In genomic region chr3:30601175-30601574, GRCm38 (mm10) we compare ENCODE assay signal across 8 mouse cellular contexts. TPM values are rescaled to one million over a fixed set of nuclear protein-coding genes. Genes with fewer than 3 reads are reported as not detected.
DNase-seq lines count a peak whose midpoint lies in the region; ATAC-seq lines count a peak whose summit lies in the region.

No protein-coding gene starts in this region.

- peak overlapping the region; percentile 90 for H3K4me2 ChIP-seq in embryonic facial prominence, embryonic 12.5 days (replicated peaks)
- peak overlapping the region; percentile 93 for H3K4me2 ChIP-seq in limb, embryonic 13.5 days (replicated peaks)
- H3K4me2 ChIP-seq in midbrain, embryonic 15.5 days: peak overlapping the region; percentile 89

- no peak overlapping the region for H3K9ac ChIP-seq in embryonic facial prominence, embryonic 12.5 days
- H3K9ac ChIP-seq in limb, embryonic 13.5 days: 0 out of 2 replicates have a peak overlapping the region, but pooled peaks have one; percentile 26
- H3K9ac ChIP-seq in midbrain, embryonic 15.5 days: no peak overlapping the region

- no peaks in the 10 kb centered on the region for H3K27me3 ChIP-seq in embryonic facial prominence, embryonic 12.5 days
- H3K27me3 ChIP-seq in limb, embryonic 13.5 days: peaks cover 14% of the 10 kb centered on the region
- no peaks in the 10 kb centered on the region for H3K27me3 ChIP-seq in midbrain, embryonic 15.5 days (replicated peaks)

- peak overlapping the region; percentile 45 for H3K4me3 ChIP-seq in embryonic facial prominence, embryonic 12.5 days
- peak overlapping the region; percentile 94 for H3K4me3 ChIP-seq in limb, embryonic 13.5 days
- peak overlapping the region; percentile 81 for H3K4me3 ChIP-seq in midbrain, embryonic 15.5 days

- WGBS in embryonic facial prominence, embryonic 12.5 days: under 1% methylated on average over 17 of the region's 17 CpGs
- under 1% methylated on average over 17 of the region's 17 CpGs for WGBS in limb, embryonic 13.5 days
- WGBS in midbrain, embryonic 15.5 days: under 1% methylated on average over 17 of the region's 17 CpGs

- H3K27ac ChIP-seq in embryonic facial prominence, embryonic 12.5 days: no peak overlapping the region
- no peak overlapping the region for H3K27ac ChIP-seq in limb, embryonic 13.5 days
- H3K27ac ChIP-seq in midbrain, embryonic 15.5 days: peak overlapping the region; percentile 61; the same call in 1 of the 2 replicates

- no peaks in the 10 kb centered on the region for H3K9me3 ChIP-seq in embryonic facial prominence, embryonic 12.5 days
- H3K9me3 ChIP-seq in limb, embryonic 13.5 days: no peaks in the 10 kb centered on the region
- H3K9me3 ChIP-seq in midbrain, embryonic 15.5 days: no peaks in the 10 kb centered on the region

- peaks cover 10% of the 10 kb centered on the region for H3K36me3 ChIP-seq in embryonic facial prominence, embryonic 12.5 days
- H3K36me3 ChIP-seq in limb, embryonic 13.5 days: peaks cover 17% of the 10 kb centered on the region; the same call in 1 of the 2 replicates
- peaks cover 6% of the 10 kb centered on the region for H3K36me3 ChIP-seq in midbrain, embryonic 15.5 days (replicated peaks)

- peaks cover 13% of the 10 kb centered on the region for H3K4me1 ChIP-seq in embryonic facial prominence, embryonic 12.5 days
- peaks cover 19% of the 10 kb centered on the region for H3K4me1 ChIP-seq in limb, embryonic 13.5 days
- H3K4me1 ChIP-seq in midbrain, embryonic 15.5 days: peaks cover 30% of the 10 kb centered on the region

- peak; percentile 95 for DNase-seq in 416B (ENCODE audit: low read depth)
- peak; percentile 86 for DNase-seq in adrenal gland, postnatal 14 days
- peak; percentile 96 for DNase-seq in heart, adult 8-10 months (ENCODE audit: low spot score)
- DNase-seq in kidney, adult 8-10 months: peak; percentile 88 to 95
- DNase-seq in spleen, adult 18-20 months: peak; percentile 77 to 89

- no peak for ATAC-seq in embryonic facial prominence, embryonic 12.5 days (ENCODE audit: insufficient number of reproducible peaks, insufficient read depth, low FRiP score, low TSS enrichment)
- peak; percentile 22; the same call in 1 of the 2 replicates for ATAC-seq in limb, embryonic 13.5 days (ENCODE audit: low FRiP score, low read depth)
- ATAC-seq in midbrain, embryonic 15.5 days (replicated peaks): peak; percentile 32

RNA-seq across cellular contexts. Expression of gene Mynn, which starts 0.7 kb away (rescaled TPM):
- total RNA-seq in adrenal gland, postnatal 14 days (2021): 20.1 and 25.7 TPM in 2 replicates
- polyA plus RNA-seq in embryonic facial prominence, embryonic 12.5 days (2016; fragmentation: Nextera tagmentation; extraction: Ambion mirVana): 35.9 and 37.5 TPM in 2 replicates
- 10 to 100 TPM; 10.1 to 13.4 (median 11.9) TPM for total RNA-seq in heart, adult 8-10 months (2022)
- 35.6 and 38.0 TPM in 2 replicates for polyA plus RNA-seq in limb, embryonic 13.5 days (2015; fragmentation: Nextera tagmentation; extraction: Ambion mirVana)
- 26.9 and 30.8 TPM in 2 replicates for polyA plus RNA-seq in midbrain, embryonic 15.5 days (2015; fragmentation: Nextera tagmentation; extraction: Ambion mirVana)

RNA-seq across cellular contexts. Expression of gene Actrt3, which starts 1.4 kb away (rescaled TPM):
- not detected in 2 replicates for total RNA-seq in adrenal gland, postnatal 14 days (2021)
- 0.11 TPM in 1 of 2 replicates, not detected in the other for polyA plus RNA-seq in embryonic facial prominence, embryonic 12.5 days (2016; fragmentation: Nextera tagmentation; extraction: Ambion mirVana)
- not detected for total RNA-seq in heart, adult 8-10 months (2022)
- 0.11 TPM in 1 of 2 replicates, not detected in the other for polyA plus RNA-seq in limb, embryonic 13.5 days (2015; fragmentation: Nextera tagmentation; extraction: Ambion mirVana)
- polyA plus RNA-seq in midbrain, embryonic 15.5 days (2015; fragmentation: Nextera tagmentation; extraction: Ambion mirVana): 0.22 and 0.56 TPM in 2 replicates

RNA-seq across cellular contexts. Expression of gene Lrriq4, which starts 43.1 kb away (rescaled TPM):
- total RNA-seq in adrenal gland, postnatal 14 days (2021): not detected in 2 replicates
- polyA plus RNA-seq in embryonic facial prominence, embryonic 12.5 days (2016; fragmentation: Nextera tagmentation; extraction: Ambion mirVana): not detected in 2 replicates
- not detected for total RNA-seq in heart, adult 8-10 months (2022)
- polyA plus RNA-seq in limb, embryonic 13.5 days (2015; fragmentation: Nextera tagmentation; extraction: Ambion mirVana): not detected in 2 replicates
- polyA plus RNA-seq in midbrain, embryonic 15.5 days (2015; fragmentation: Nextera tagmentation; extraction: Ambion mirVana): 0.09 TPM in 1 of 2 replicates, not detected in the other

RNA-seq across cellular contexts. Expression of gene Lrrc34, which starts 46.5 kb away (rescaled TPM):
- total RNA-seq in adrenal gland, postnatal 14 days (2021): not detected in 2 replicates
- 1.4 and 2.0 TPM in 2 replicates for polyA plus RNA-seq in embryonic facial prominence, embryonic 12.5 days (2016; fragmentation: Nextera tagmentation; extraction: Ambion mirVana)
- total RNA-seq in heart, adult 8-10 months (2022): not detected
- 1.3 and 1.7 TPM in 2 replicates for polyA plus RNA-seq in limb, embryonic 13.5 days (2015; fragmentation: Nextera tagmentation; extraction: Ambion mirVana)
- polyA plus RNA-seq in midbrain, embryonic 15.5 days (2015; fragmentation: Nextera tagmentation; extraction: Ambion mirVana): 0.87 and 1.4 TPM in 2 replicates

RNA-seq across cellular contexts. Expression of gene Mecom, which starts 53.4 kb away (rescaled TPM):
- 15.4 and 15.6 TPM in 2 replicates for total RNA-seq in adrenal gland, postnatal 14 days (2021)
- polyA plus RNA-seq in embryonic facial prominence, embryonic 12.5 days (2016; fragmentation: Nextera tagmentation; extraction: Ambion mirVana): 37.4 and 39.6 TPM in 2 replicates
- 10 to 100 TPM; 13.6 to 19.5 (median 16.5) TPM for total RNA-seq in heart, adult 8-10 months (2022)
- polyA plus RNA-seq in limb, embryonic 13.5 days (2015; fragmentation: Nextera tagmentation; extraction: Ambion mirVana): 87.4 and 90.7 TPM in 2 replicates
- polyA plus RNA-seq in midbrain, embryonic 15.5 days (2015; fragmentation: Nextera tagmentation; extraction: Ambion mirVana): 4.4 and 5.2 TPM in 2 replicates
